Mouse (Mus musculus) liver, postnatal 0 days (tissue): ENCODE results near the gene Gtf2ird1. TPM values are rescaled to one million over a fixed set of nuclear protein-coding genes. Genes with fewer than 3 reads are reported as not detected.
"Not testable (repeated sequence)": the region's sequence is repeated elsewhere in the genome, so short reads cannot be mapped to it uniquely, and the experiment has no call there.

Source experiments
- ATAC-seq: fragments of 200-750 bp; cut with Nextera tagmentation; 2 replicates; pipeline ENCODE4 v1.8.0; 2017; ENCODE audit warnings: mild to moderate bottlenecking, moderate library complexity
- DNase-seq: peaks from one replicate; pipeline ENCODE4 v3.0.0-alpha.2; 2016
- H3K27ac ChIP-seq: fragments of 300-500 bp; sonication (generic); 2 replicates; pipeline ENCODE4 v1.5.1; 2014; ENCODE audit warnings: antibody characterized with exemption, moderate library complexity, mild to moderate bottlenecking, low read depth
- H3K27me3 ChIP-seq: fragments of 300-500 bp; sonication (generic); 2 replicates; pipeline ENCODE4 v1.6.1; 2014; ENCODE audit warnings: low read length, control low read depth, mixed read lengths; ENCODE audit not compliant: insufficient read depth
- H3K36me3 ChIP-seq: fragments of 300-500 bp; sonication (generic); replicated peaks from 2 replicates; pipeline ENCODE4 v1.6.1; 2014; ENCODE audit warnings: mild to moderate bottlenecking, control low read depth, low read length, moderate library complexity, mixed read lengths; ENCODE audit not compliant: insufficient read depth
- H3K4me1 ChIP-seq: fragments of 300-500 bp; sonication (generic); 2 replicates; pipeline ENCODE4 v1.6.1; 2014; ENCODE audit warnings: antibody characterized with exemption, mild to moderate bottlenecking, control low read depth; ENCODE audit not compliant: insufficient read depth
- H3K4me2 ChIP-seq: fragments of 300-500 bp; sonication (generic); 2 replicates; pipeline ENCODE4 v1.6.1; 2014; ENCODE audit warnings: low read depth, mild to moderate bottlenecking, low read length, moderate library complexity, mixed read lengths
- H3K4me3 ChIP-seq: fragments of 300-500 bp; sonication (generic); 2 replicates; pipeline ENCODE4 v1.5.1; 2014; ENCODE audit warnings: low read depth, low read length
- H3K9ac ChIP-seq: fragments of 300-500 bp; sonication (generic); replicated peaks from 2 replicates; pipeline ENCODE4 v1.6.1; 2014; ENCODE audit warnings: mild to moderate bottlenecking, moderate library complexity
- H3K9me3 ChIP-seq: fragments of 300-500 bp; sonication (generic); 2 replicates; pipeline ENCODE4 v1.6.1; 2016; ENCODE audit warnings: mild to moderate bottlenecking, control low read depth, low read length, mixed read lengths
- CTCF ChIP-seq: sonication (generic); IDR thresholded peaks from 2 replicates; pipeline ENCODE4 v1.5.1; 2016; ENCODE audit warnings: antibody characterized with exemption, low read depth
- EP300 ChIP-seq: IDR thresholded peaks from 2 replicates; pipeline ENCODE4 v1.6.1; 2016; ENCODE audit warnings: antibody characterized with exemption, low read depth, mild to moderate bottlenecking
- WGBS: fragments of 180-500 bp; shearing (Covaris S2); extraction: QIAGEN DNeasy Blood & Tissue Kit; methylation state at CpG from one replicate; pipeline ENCODE4 v1.1.7; 2014; ENCODE audit not compliant: insufficient replicate concordance; 5-methylcytosine and 5-hydroxymethylcytosine counted together
- polyA plus RNA-seq: library from polyadenylated mRNA; unstranded; fragments of >200 nt; fragmentation: Nextera tagmentation; extraction: Ambion mirVana; gene quantifications from 2 replicates; pipeline ENCODE4 v1.2.1, GENCODE M21; 2015

Gtf2ird1 gene
- polyA plus RNA-seq, 1 experiment from 2014 or later: 10.0 TPM

- Histone ChIP-seq H3K4me1 (no peaks in the 10 kb centered on the region), H3K9ac (no peak overlapping the region), H3K27ac (no peak overlapping the region), H3K9me3 (no peaks in the 10 kb centered on the region), H3K4me3 (no peak overlapping the region), H3K27me3 (no peaks in the 10 kb centered on the region), H3K36me3 (peaks cover 19% of the 10 kb centered on the region), H3K4me2 (no peak overlapping the region)
- DNase-seq: no peak
- 72% methylated on average over 4 of the region's 4 CpGs for WGBS
- TF ChIP-seq CTCF (no peak), EP300 (no peak)
- ATAC-seq: no peak
These were observed 97.4 kb downstream of the Gtf2ird1 start for GRCm38 (mm10) chr5:134359101-134359500.

GRCm38 (mm10) chr5:134355372-134355771, 101.1 kb downstream of the Gtf2ird1 start:
- not testable (repeated sequence) for H3K4me3 ChIP-seq, H3K4me2 ChIP-seq, H3K27me3 ChIP-seq, H3K27ac ChIP-seq, H3K9ac ChIP-seq, DNase-seq, H3K9me3 ChIP-seq, ATAC-seq
- WGBS: 86% methylated on average over 4 of the region's 4 CpGs
- Histone ChIP-seq H3K36me3 (peaks cover 15% of the 10 kb centered on the region), H3K4me1 (peaks cover 12% of the 10 kb centered on the region)

GRCm38 (mm10) chr5:134353117-134353516, 103.4 kb downstream of the Gtf2ird1 start:
- Histone ChIP-seq H3K4me3 (no peak overlapping the region), H3K9me3 (no peaks in the 10 kb centered on the region), H3K27ac (no peak overlapping the region), H3K4me2 (no peak overlapping the region), H3K4me1 (peaks cover 12% of the 10 kb centered on the region), H3K9ac (no peak overlapping the region), H3K27me3 (no peaks in the 10 kb centered on the region), H3K36me3 (no peaks in the 10 kb centered on the region)
- ATAC-seq (no peak), DNase-seq (no peak)
- WGBS: 67% methylated on average over 4 of the region's 4 CpGs
- TF ChIP-seq CTCF (no peak), EP300 (no peak)

- Histone ChIP-seq H3K9ac (no peak overlapping the region), H3K4me3 (no peak overlapping the region), H3K27me3 (no peaks in the 10 kb centered on the region), H3K4me2 (no peak overlapping the region), H3K36me3 (no peaks in the 10 kb centered on the region), H3K9me3 (no peaks in the 10 kb centered on the region), H3K4me1 (peaks cover 12% of the 10 kb centered on the region), H3K27ac (no peak overlapping the region)
- peak; percentile 37 for ATAC-seq
- TF ChIP-seq EP300 (no peak), CTCF (no peak)
- WGBS: 44% methylated on average over 3 of the region's 3 CpGs
- no peak for DNase-seq
These were observed 104.0 kb downstream of the Gtf2ird1 start for GRCm38 (mm10) chr5:134352527-134353001.

DNA sequence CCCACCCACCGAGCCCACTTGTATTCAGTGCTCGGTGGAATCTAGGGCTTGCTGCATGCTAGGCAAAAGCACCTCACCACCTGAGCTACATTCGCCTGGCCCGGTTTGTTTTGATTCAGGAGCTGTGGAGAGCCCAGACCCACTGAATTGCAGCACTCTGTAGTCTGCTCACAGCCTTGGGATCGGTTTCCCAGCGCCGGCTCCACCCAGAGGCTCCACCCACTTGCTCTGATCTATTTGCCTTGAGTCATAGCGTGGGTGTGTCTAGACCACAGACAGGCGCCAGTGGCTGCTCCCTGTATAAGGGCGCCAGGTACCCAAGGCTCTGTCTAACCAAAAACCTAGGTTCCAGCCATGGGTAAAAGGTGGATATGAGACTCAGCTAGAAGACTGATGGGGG, 105.9 kb downstream of the Gtf2ird1 start:
- Histone ChIP-seq H3K4me2 (peak overlapping the region; percentile 60), H3K9ac (no peak overlapping the region), H3K36me3 (no peaks in the 10 kb centered on the region), H3K27ac (no peak overlapping the region), H3K4me1 (peaks cover 12% of the 10 kb centered on the region), H3K27me3 (no peaks in the 10 kb centered on the region), H3K9me3 (no peaks in the 10 kb centered on the region), H3K4me3 (no peak overlapping the region)
- TF ChIP-seq CTCF: no peak
- no peak for TF ChIP-seq EP300
- WGBS: 16% methylated on average over 10 of the region's 10 CpGs
- ATAC-seq: peak; percentile 95
- peak; percentile 79 for DNase-seq

DNA sequence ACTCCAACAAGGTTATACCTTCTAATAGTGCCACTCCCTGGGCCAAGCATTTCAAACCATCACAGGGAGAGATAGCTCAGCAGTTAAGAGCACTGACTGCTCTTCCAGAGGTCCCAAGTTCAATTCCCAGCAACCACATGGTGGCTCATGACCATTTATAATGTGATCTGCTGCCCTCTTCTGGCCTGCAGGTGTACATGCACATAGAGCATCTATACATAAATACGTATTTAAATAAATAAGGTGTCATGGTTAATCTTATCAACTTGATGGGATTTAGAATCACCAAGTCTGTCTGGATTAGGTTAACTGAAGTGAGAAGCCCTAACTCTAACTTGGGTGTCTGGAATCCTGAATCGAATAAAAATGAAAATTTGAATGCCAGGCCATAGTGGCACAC, 109.5 kb downstream of the Gtf2ird1 start:
- Histone ChIP-seq H3K4me1 (peaks cover 9% of the 10 kb centered on the region), H3K27me3 (no peaks in the 10 kb centered on the region), H3K4me3 (no peak overlapping the region), H3K36me3 (no peaks in the 10 kb centered on the region), H3K9ac (no peak overlapping the region), H3K27ac (no peak overlapping the region), H3K4me2 (no peak overlapping the region), H3K9me3 (no peaks in the 10 kb centered on the region)
- no peak for DNase-seq
- WGBS: 71% methylated on average over 2 of the region's 2 CpGs
- peak; percentile 64 for TF ChIP-seq CTCF
- TF ChIP-seq EP300: no peak
- ATAC-seq: no peak

DNA sequence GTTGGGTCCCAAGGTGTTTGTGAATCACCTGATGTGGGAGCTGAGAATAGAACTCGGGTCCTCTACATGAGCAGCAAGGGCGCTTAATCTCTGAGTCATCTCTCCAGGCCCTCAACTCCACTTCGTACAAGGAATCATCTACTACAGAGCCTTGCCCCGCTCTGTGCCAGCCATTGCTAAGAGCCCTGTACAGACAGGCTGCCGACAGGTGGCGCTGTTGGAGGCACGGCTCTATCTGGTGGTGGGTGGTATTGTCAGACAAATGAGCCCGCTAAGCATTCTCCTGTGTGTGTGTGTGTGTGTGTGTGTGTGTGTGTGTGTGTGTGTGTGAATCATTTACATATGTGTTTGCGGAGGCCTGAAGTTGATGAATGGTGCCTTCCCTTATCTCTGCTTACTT, 111.1 kb downstream of the Gtf2ird1 start:
- no peak for TF ChIP-seq EP300
- TF ChIP-seq CTCF: peak; percentile 53
- peak; percentile 31; the same call in 1 of the 2 replicates for ATAC-seq
- Histone ChIP-seq H3K9ac (no peak overlapping the region), H3K27ac (no peak overlapping the region), H3K27me3 (no peaks in the 10 kb centered on the region), H3K4me1 (peaks cover 1% of the 10 kb centered on the region), H3K4me2 (no peak overlapping the region), H3K4me3 (no peak overlapping the region), H3K9me3 (no peaks in the 10 kb centered on the region), H3K36me3 (no peaks in the 10 kb centered on the region)
- WGBS: 74% methylated on average over 9 of the region's 9 CpGs
- peak; percentile 49 for DNase-seq
